Mouse (Mus musculus) CH12.LX (cell line): ENCODE measurements at regions not wholly inside any gene's neighbourhood (a gene's known extent, or its start where the extent isn't known, plus 50 kb on each side); places are given as distances from the start of the nearest gene placed in this dataset.

Source experiments
- DNase-seq: peaks from one replicate; pipeline ENCODE4 v3.0.0-alpha.2; 2013; ENCODE audit errors: extremely low read depth
- H3K27ac ChIP-seq: 2 replicates; pipeline ENCODE4 v1.5.1; 2012; ENCODE audit warnings: low read depth, mild to moderate bottlenecking, control low read depth, moderate library complexity; ENCODE audit not compliant: insufficient read depth
- H3K27me3 ChIP-seq: replicated peaks from 2 replicates; pipeline ENCODE3; 2012; ENCODE audit warnings: inconsistent platforms
- H3K36me3 ChIP-seq, 2 experiments: replicated peaks in 1 of 2; 2 replicates each; pipeline versions ENCODE3 to v1.6.1; 2012; ENCODE audit warnings: inconsistent platforms in 1 of 2, low read length in 1 of 2, mild to moderate bottlenecking in 1 of 2, mixed read lengths in 1 of 2, moderate library complexity in 1 of 2; ENCODE audit not compliant: control insufficient read depth in 1 of 2, insufficient read depth in 1 of 2
- H3K4me1 ChIP-seq, 2 experiments: 2 replicates each; pipeline ENCODE4 v1.6.1; 2012; ENCODE audit warnings: inconsistent platforms in 1 of 2, moderate library complexity in 1 of 2; ENCODE audit not compliant: insufficient read depth in 2 of 2, control insufficient read depth in 1 of 2
- H3K4me2 ChIP-seq: 2 replicates; pipeline ENCODE4 v1.6.1; 2012; ENCODE audit warnings: low read depth, mild to moderate bottlenecking, control low read depth; ENCODE audit not compliant: poor library complexity, insufficient read depth, severe bottlenecking
- H3K4me3 ChIP-seq, 3 experiments: fragments of 150-350 bp in 1 of 3; sonication (generic) in 1 of 3; replicated peaks in 1 of 3; 2 replicates each; pipeline versions ENCODE3 to v1.5.1; 2011 to 2012; ENCODE audit warnings: low read depth in 2 of 3, low read length in 2 of 3, mild to moderate bottlenecking in 2 of 3, moderate library complexity in 2 of 3, control low read depth in 1 of 3, improper control_type of control experiment in 1 of 3, inconsistent platforms in 1 of 3, mixed read lengths in 1 of 3; ENCODE audit not compliant: poor library complexity in 1 of 3
- H3K79me2 ChIP-seq: replicated peaks from 2 replicates; pipeline ENCODE4 v1.6.1; 2012; ENCODE audit warnings: mild to moderate bottlenecking, moderate library complexity; ENCODE audit not compliant: control insufficient read depth, poor library complexity, insufficient read depth, severe bottlenecking; ENCODE audit errors: extremely low read depth
- H3K9ac ChIP-seq: 2 replicates; pipeline ENCODE4 v1.6.1; 2012; ENCODE audit warnings: low read depth, mild to moderate bottlenecking, control low read depth, moderate library complexity; ENCODE audit not compliant: insufficient read depth
- H3K9me3 ChIP-seq: replicated peaks from 2 replicates; pipeline ENCODE3; 2012; ENCODE audit warnings: low read length, inconsistent platforms, mixed read lengths
- BHLHE40 ChIP-seq: IDR thresholded peaks from 2 replicates; pipeline ENCODE4 v1.6.1; 2011; ENCODE audit warnings: mild to moderate bottlenecking, low read depth, low read length, improper control_type of control experiment
- CHD1 ChIP-seq: IDR thresholded peaks from 2 replicates; pipeline ENCODE4 v1.6.1; 2012; ENCODE audit warnings: low read depth, low read length, improper control_type of control experiment, inconsistent platforms
- CTCF ChIP-seq, 2 experiments: IDR thresholded peaks in 1 of 2; conservative IDR thresholded peaks in 1 of 2; 2 replicates each; pipeline ENCODE4 v1.5.1; 2011 to 2012; ENCODE audit warnings: low read depth in 2 of 2, low read length in 2 of 2, improper control_type of control experiment in 1 of 2, inconsistent platforms in 1 of 2, mild to moderate bottlenecking in 1 of 2, moderate library complexity in 1 of 2
- E2F4 ChIP-seq: IDR thresholded peaks from 2 replicates; pipeline ENCODE4 v1.6.1; 2011; ENCODE audit warnings: low read depth, low read length, improper control_type of control experiment; ENCODE audit not compliant: insufficient replicate concordance
- ELF1 ChIP-seq: IDR thresholded peaks from 2 replicates; pipeline ENCODE4 v1.6.1; 2014; ENCODE audit warnings: low read depth, mild to moderate bottlenecking, inconsistent platforms, low read length, improper control_type of control experiment
- EP300 ChIP-seq: IDR thresholded peaks from 2 replicates; pipeline ENCODE4 v1.6.1; 2011; ENCODE audit warnings: low read length, improper control_type of control experiment
- ETS1 ChIP-seq: conservative IDR thresholded peaks from 2 replicates; pipeline ENCODE4 v1.6.1; 2012; ENCODE audit warnings: low read depth, mild to moderate bottlenecking, inconsistent platforms, low read length, improper control_type of control experiment, moderate library complexity
- IRF4 ChIP-seq: IDR thresholded peaks from 2 replicates; pipeline ENCODE4 v1.6.1; 2014; ENCODE audit warnings: low read depth, mild to moderate bottlenecking, inconsistent platforms, low read length, improper control_type of control experiment
- JUND ChIP-seq: conservative IDR thresholded peaks from 2 replicates; pipeline ENCODE4 v1.6.1; 2011; ENCODE audit warnings: low read depth, low read length, improper control_type of control experiment
- KAT2A ChIP-seq: IDR thresholded peaks from 2 replicates; pipeline ENCODE4 v1.6.1; 2012; ENCODE audit warnings: low read length, improper control_type of control experiment, inconsistent platforms; ENCODE audit not compliant: insufficient replicate concordance
- MAFK ChIP-seq: IDR thresholded peaks from 2 replicates; pipeline ENCODE4 v1.6.1; 2011; ENCODE audit warnings: low read length, improper control_type of control experiment; ENCODE audit not compliant: insufficient replicate concordance
- MAX ChIP-seq: IDR thresholded peaks from 2 replicates; pipeline ENCODE4 v1.6.1; 2011; ENCODE audit warnings: low read length, improper control_type of control experiment
- MAZ ChIP-seq: IDR thresholded peaks from 2 replicates; pipeline ENCODE4 v1.6.1; 2012; ENCODE audit warnings: low read depth, mild to moderate bottlenecking, inconsistent platforms, low read length, improper control_type of control experiment, moderate library complexity
- MEF2A ChIP-seq: IDR thresholded peaks from 2 replicates; pipeline ENCODE4 v1.6.1; 2014; ENCODE audit warnings: low read depth, mild to moderate bottlenecking, inconsistent platforms, low read length, improper control_type of control experiment, borderline replicate concordance
- MXI1 ChIP-seq: IDR thresholded peaks from 2 replicates; pipeline ENCODE4 v1.6.1; 2011; ENCODE audit warnings: mild to moderate bottlenecking, low read depth, low read length, improper control_type of control experiment
- MYC ChIP-seq: IDR thresholded peaks from 2 replicates; pipeline ENCODE4 v1.6.1; 2011; ENCODE audit warnings: low read depth, mild to moderate bottlenecking, improper control_type of control experiment, low read length
- PAX5 ChIP-seq: IDR thresholded peaks from 2 replicates; pipeline ENCODE4 v1.6.1; 2012; ENCODE audit warnings: low read length, inconsistent platforms, mixed read lengths
- POLR2A ChIP-seq: IDR thresholded peaks from 2 replicates; pipeline ENCODE4 v1.6.1; 2011; ENCODE audit warnings: low read depth, mild to moderate bottlenecking, improper control_type of control experiment, low read length
- POLR2AphosphoS2 ChIP-seq: IDR thresholded peaks from 2 replicates; pipeline ENCODE4 v1.6.1; 2011; ENCODE audit warnings: low read depth, low read length, improper control_type of control experiment
- RAD21 ChIP-seq: IDR thresholded peaks from 2 replicates; pipeline ENCODE4 v1.6.1; 2011; ENCODE audit warnings: low read depth, mild to moderate bottlenecking, low read length, improper control_type of control experiment, moderate library complexity
- SMC3 ChIP-seq: IDR thresholded peaks from 2 replicates; pipeline ENCODE4 v1.6.1; 2011; ENCODE audit warnings: low read depth, low read length, improper control_type of control experiment
- TBP ChIP-seq: conservative IDR thresholded peaks from 2 replicates; pipeline ENCODE4 v1.6.1; 2011; ENCODE audit warnings: low read depth, low read length, improper control_type of control experiment
- TCF12 ChIP-seq: IDR thresholded peaks from 2 replicates; pipeline ENCODE4 v1.6.1; 2014; ENCODE audit warnings: low read depth, mild to moderate bottlenecking, inconsistent platforms, low read length, improper control_type of control experiment
- UBTF ChIP-seq: IDR thresholded peaks from 2 replicates; pipeline ENCODE4 v1.6.1; 2012; ENCODE audit warnings: low read depth, mild to moderate bottlenecking, inconsistent platforms, low read length, improper control_type of control experiment, moderate library complexity
- USF1 ChIP-seq: IDR thresholded peaks from 2 replicates; pipeline ENCODE4 v1.6.1; 2014; ENCODE audit warnings: low read depth, mild to moderate bottlenecking, inconsistent platforms, low read length, improper control_type of control experiment
- ZC3H11A ChIP-seq: IDR thresholded peaks from 2 replicates; pipeline ENCODE4 v1.6.1; 2012; ENCODE audit warnings: low read depth, mild to moderate bottlenecking, inconsistent platforms, low read length, improper control_type of control experiment
- ZKSCAN1 ChIP-seq: IDR thresholded peaks from 2 replicates; pipeline ENCODE4 v1.6.1; 2012; ENCODE audit warnings: low read depth, inconsistent platforms, low read length, improper control_type of control experiment, borderline replicate concordance
- ZNF384 ChIP-seq: IDR thresholded peaks from 2 replicates; pipeline ENCODE4 v1.6.1; 2012; ENCODE audit warnings: low read depth, low read length, improper control_type of control experiment, inconsistent platforms
- dilution Hi-C: fragments of 300-500 bp; cut with MboI; formaldehyde crosslinking; loops from 2 replicates; pipeline ENCODE4 v1.14.3; 2020; ENCODE audit warnings: low sequenced_read_pairs; ENCODE audit not compliant: extremely low pct_unique_long_range_greater_than_20kb, extremely low pct_ligation_motif_present
- in situ Hi-C: fragments of 300-500 bp; cut with MboI; formaldehyde crosslinking; loops from 3 replicates; pipeline ENCODE4 v1.14.3; 2019; ENCODE audit warnings: low sequenced_read_pairs, low pct_ligation_motif_present, low pct_unique_long_range_greater_than_20kb, mixed read lengths

DNA sequence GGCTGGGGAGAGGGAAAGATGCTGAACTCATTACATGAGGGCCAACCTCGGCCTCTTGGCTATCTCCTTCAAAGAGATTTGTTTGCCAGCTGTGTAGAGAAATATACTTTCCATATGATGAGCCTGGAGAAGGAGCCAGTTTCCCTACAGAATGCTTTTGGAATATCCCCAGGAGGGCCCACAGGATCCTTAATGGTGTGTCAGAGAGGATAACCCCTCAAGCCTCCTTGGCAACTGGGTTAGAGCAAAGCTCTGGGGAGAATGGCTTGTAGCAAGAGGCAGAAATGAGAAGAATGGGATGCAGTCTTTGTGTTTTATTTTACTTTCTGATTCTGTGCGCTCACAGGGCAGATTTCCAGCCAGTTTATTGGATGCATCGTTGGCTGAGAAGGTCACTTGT, 353.9 kb downstream of the Dmrt2 start:
- no peak overlapping the region for H3K27ac ChIP-seq
- no peak for TF ChIP-seq ELF1
- no peak for TF ChIP-seq PAX5
- no peak for TF ChIP-seq MAFK
- no peak for TF ChIP-seq CHD1
- TF ChIP-seq USF1: no peak
- H3K9me3 ChIP-seq: no peaks in the 10 kb centered on the region
- DNase-seq: no peak
- H3K9ac ChIP-seq: no peak overlapping the region
- H3K36me3 ChIP-seq: no peaks in the 10 kb centered on the region
- dilution Hi-C loops (no loop called here), in situ Hi-C loops (no loop called here)
- no peaks in the 10 kb centered on the region for H3K4me1 ChIP-seq
- H3K79me2 ChIP-seq: no peaks in the 10 kb centered on the region
- H3K4me3 ChIP-seq: no peak overlapping the region
- no peak overlapping the region for H3K4me2 ChIP-seq
- H3K27me3 ChIP-seq: no peaks in the 10 kb centered on the region

GRCm38 (mm10) chr19:26037270-26037669, 365.1 kb downstream of the Dmrt2 start:
- H3K79me2 ChIP-seq: no peaks in the 10 kb centered on the region
- no peaks in the 10 kb centered on the region for H3K36me3 ChIP-seq
- dilution Hi-C loops: no loop called here
- no peak overlapping the region for H3K4me2 ChIP-seq
- TF ChIP-seq USF1: no peak
- TF ChIP-seq ETS1: no peak
- no peak for TF ChIP-seq JUND
- TF ChIP-seq IRF4: no peak
- TF ChIP-seq MYC: 0 out of 2 replicates have a peak, but pooled peaks have one; percentile 37
- no peak for TF ChIP-seq EP300
- no peak for TF ChIP-seq PAX5
- no peak for TF ChIP-seq E2F4
- TF ChIP-seq ZC3H11A: no peak
- TF ChIP-seq MAZ: no peak
- TF ChIP-seq KAT2A: no peak
- TF ChIP-seq MAX: peak; percentile 49; the same call in 1 of the 2 replicates
- no peak for TF ChIP-seq MXI1
- TF ChIP-seq ELF1: no peak
- TF ChIP-seq ZNF384: no peak
- peak; percentile 52 for TF ChIP-seq RAD21
- peak; percentile 19 to 59; a peak in 2 of 4 replicates for TF ChIP-seq CTCF (conservative IDR thresholded peaks at IDR 0.05 in 1 of 2, IDR thresholded peaks at IDR 0.05 in 1 of 2; ENCODE audit: low read depth in 2 of 2, low read length in 2 of 2)
- TF ChIP-seq ZKSCAN1: no peak
- no peak for TF ChIP-seq TCF12
- TF ChIP-seq TBP: no peak
- peak; percentile 23; the same call in 1 of the 2 replicates for TF ChIP-seq SMC3
- peak; percentile 94 for TF ChIP-seq BHLHE40
- TF ChIP-seq POLR2AphosphoS2: no peak
- TF ChIP-seq CHD1: no peak
- TF ChIP-seq UBTF: no peak
- TF ChIP-seq MEF2A: no peak
- TF ChIP-seq POLR2A: no peak
- H3K9ac ChIP-seq: no peak overlapping the region
- H3K27me3 ChIP-seq: no peaks in the 10 kb centered on the region
- in situ Hi-C loops: no loop called here
- no peak overlapping the region for H3K4me3 ChIP-seq
- no peak overlapping the region for H3K27ac ChIP-seq
- no peaks in the 10 kb centered on the region; a peak in 1 of 4 replicates for H3K4me1 ChIP-seq
- peak; percentile 42 for DNase-seq
- no peaks in the 10 kb centered on the region for H3K9me3 ChIP-seq
